Mouse (Mus musculus): ENCODE data around the gene Coq7. TPM values are rescaled to one million over a fixed set of nuclear protein-coding genes. Genes with fewer than 3 reads are reported as not detected.
A peak's percentile ranks its signal among the peaks of the same experiment; 100 is the strongest.

The Coq7 gene
- total RNA-seq, 2 experiments from 2014 or later: 38.7 to 56.5 TPM

DNA sequence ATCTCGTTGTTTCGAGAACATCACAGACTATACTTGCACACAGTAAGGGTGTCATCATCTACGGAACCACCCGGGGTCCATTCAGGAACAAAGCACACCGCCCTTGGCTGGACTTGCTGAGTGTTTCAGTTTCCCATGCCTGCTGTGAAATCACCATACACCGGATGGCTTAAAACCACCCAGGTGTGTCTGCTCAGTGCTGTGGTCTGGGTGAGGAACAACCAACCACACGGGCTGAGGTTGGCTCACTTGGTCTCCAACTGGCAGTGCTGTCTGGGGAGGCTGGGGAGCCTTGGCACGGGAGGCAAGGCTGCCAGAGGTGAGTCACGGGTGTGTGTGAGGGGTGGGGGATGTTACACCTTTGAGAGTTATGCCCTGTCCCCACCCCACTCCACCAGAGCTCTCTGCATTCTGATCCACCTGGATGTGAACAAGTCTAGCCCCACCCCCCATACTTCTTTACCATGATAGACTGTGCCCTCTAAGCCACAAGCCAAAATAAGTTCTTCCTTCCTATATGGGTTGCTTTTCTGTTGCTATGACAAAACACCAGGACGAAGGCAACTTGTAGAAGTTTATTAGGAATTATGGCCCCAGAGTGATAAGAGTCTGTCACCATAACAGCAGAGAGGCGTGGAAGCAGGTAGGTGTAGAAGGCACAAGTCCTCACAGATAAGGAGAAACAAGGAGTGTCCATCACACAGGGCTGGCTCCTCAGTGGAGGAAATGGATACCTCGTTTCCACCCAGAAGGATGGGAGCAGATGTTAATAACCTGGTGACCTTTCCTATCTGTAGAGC, 34.0 kb downstream of the Coq7 start:
- DNase-seq (ENCODE audit: low spot score in 2 of 2): no peak

DNA sequence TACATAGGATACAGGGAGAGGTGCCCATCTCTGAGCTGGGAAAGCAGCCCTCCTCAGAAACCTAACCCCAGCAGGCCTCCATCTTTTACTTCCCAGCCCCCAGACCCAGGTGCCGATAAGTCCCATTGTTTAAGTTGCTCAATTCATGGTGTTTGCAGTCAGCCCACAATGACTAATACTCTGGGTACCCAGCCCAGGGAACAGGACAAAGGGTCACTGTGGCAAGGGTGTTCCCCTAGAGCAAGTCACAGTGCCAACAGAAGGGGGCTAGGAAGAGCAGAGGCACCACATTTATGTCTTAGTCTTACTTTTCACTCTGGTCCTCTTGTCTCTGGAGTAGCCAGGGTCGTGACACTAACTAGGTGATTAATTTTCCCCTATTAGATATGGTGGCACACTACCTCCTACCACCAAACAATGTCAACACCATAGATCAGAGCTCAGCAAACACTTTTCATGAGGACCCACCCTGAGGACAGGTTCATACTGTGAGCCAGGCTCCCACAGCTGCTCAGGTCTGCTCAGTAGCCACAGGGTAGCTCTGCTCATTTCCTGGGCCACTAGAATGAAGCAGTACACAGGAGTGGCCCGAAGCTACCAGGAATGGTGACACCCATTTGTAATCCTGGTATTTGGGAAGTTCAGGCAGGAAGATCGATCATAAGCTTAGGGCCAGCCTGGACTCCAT, 38.1 kb downstream of the Coq7 start:
- no peak for DNase-seq (ENCODE audit: low spot score in 2 of 2)

DNA sequence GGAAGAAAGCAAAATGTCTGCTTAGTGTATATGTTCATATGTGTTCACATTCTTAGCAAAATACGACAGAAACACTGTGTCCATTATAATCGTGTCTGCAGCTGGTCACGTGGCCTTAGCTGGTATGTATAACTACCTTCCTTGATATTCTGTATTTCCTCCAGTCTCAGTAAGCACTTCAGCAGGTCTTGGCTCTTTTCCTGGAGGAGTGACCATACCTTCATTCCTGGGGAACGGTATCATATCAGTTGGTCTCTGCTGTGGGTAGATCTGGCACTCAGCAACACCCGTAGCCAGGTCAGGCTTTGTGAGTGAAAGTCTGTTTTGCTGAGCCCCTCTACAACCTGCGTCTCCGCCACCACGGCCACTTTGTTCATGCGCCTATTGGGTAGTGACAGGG, 39.3 kb downstream of the Coq7 start:
- DNase-seq (ENCODE audit: low spot score in 2 of 2): no peak

DNA sequence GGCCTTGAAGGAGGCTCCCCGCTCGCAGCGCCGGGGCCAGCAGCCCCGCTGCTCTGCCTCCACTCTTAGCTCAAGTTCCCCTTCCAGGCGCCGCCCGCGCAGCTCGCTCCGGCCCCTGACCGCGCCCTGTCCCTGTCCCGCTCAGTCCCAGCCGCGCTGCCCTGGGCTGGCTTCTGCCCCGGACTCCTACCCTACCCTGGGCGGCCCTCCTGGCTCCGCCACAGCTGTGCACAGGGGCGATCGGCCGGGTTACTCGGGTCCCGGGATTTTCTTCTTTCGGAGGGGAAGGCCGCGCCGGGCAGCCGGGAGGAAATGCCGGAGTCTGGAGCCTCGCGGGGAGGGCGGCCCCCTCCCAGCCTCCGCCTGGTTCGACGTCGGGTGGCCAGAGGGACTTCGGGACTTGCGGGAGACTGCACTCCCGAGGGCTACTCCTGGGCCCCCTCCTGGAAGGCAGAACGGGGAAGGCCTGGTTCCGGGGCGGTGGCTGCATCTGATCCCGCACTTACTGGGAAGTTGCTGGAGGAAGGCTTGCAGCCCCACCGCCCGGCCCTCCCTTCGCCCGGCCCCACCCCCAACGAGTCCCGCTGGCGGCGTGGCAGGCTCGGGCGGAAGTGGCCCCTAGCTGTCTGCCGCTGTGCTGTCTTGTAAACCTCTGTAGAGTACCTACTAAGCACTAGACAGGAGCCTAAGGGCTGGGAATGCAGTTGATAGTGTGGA, 41.6 kb downstream of the Coq7 start, which contains the start of gene Itpripl2:
Gene Itpripl2 (minus strand): TSS at position 545 of the 717 bp plus-strand sequence.
- peak; percentile 76 for DNase-seq (ENCODE audit: low spot score in 2 of 2)

DNA sequence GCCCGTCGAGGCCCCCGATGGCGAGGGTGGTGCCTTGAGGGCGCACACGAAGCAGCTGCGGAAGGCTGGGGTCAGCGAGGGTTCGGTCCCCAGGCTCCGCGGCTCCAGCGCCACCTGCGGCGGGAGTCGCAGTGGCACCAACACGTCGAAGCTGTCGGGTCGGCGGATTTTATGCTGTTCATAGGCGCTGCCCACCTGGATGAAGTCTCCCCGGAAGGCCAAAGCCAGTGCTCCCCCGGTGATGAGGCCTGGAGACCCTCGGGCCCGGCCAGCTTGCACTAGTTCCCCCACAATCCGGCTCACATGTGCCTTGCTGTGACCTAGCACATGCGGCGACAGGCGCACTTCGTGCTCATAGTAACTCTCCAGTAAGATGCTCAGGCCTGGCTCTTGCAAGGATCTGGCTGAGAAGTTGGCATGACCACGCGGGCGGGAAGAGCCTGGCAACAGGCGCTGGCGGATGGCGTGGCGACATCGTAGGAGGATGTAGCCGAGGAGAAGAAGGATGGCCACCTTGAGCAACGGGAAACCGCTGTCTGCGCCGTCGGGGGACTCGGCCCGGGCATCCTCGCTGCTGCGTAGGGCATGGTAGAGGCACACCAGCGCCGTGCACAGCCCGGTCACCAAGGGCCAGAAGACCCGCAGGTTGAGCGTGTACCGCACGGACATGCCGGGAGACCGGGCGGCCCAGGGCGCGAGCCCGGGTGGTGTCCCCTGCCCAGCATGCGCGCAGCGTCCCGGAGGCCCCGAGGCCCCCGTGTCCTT, 42.3 kb downstream of the Coq7 start:
- DNase-seq (ENCODE audit: low spot score in 2 of 2): peak in 1 of 2 experiments; percentile 62

DNA sequence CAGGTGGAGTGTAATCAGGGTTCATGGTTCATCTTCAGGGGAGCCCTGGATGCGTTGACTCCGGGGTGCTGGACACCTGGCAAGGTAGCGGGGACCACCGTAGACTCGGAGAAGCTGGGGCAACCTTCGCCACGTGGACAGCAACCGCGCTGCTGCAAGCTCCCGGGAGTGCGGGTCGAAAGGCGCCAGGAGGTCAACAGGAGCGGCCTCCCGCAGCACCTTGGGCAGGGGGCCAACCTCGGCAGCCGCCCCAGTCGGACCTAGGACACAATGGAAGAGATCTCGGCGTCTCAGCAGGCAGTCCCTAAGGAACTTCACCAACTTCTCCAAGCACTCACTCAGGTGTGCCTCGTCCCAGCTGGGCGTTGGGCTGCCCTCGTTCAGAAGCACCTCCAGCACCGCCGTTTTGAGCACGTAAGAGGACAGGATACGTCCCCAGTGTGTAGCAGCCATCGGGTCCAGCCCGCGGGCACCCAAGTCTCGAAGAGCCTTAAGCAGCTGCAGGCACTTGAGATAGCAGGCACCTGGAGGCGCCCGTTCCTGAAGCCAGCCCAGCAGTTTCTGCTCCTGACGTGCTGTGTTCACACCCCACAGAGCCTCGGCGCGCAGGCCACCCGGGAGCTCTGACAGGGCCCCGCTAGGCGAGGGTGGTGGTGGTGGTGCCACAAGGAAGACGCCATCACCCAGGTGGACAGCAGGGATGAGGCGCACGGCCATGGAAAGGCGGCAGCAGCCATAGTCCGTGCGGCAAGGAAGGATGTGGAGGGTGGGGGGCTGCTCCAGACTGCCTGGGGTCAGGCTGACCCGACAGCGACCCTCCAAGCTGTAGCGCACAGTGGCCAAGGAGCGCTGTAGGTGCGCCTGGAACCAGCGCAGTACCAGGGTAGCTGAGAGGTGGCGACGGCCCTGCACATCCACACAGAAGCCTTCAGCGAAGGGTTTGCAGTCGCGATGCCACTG, 43.2 kb downstream of the Coq7 start:
- DNase-seq (ENCODE audit: low spot score in 2 of 2): peak in 1 of 2 experiments; percentile 30

DNA sequence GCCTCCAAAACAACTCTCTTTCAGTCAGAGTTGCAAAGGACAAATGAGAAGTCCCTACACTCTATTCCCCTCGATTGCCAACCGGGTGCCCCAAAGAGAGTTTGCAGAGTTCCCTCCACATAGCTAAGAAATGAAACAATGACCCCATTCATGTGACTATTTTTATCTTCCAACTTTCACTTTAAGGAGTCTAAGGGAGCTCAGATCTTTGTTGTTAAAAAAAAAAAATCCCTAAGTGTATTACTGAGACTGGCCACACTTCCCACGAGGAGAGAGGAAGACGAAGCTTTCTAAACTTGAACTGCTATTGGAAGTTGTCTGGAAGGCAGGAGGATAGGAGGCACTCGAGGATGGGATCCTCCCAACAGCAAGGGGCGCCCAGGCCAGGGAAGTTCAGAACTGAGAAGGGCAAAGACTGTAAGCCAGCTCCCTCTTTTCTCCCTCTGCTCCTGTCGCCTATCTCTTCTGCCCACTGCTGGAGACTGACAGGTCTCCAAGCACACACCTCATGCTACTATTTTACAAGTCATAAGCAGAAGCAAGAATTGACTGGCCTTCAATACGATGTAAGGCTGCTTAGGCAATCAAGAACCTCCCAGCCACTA, 45.0 kb downstream of the Coq7 start:
- DNase-seq (ENCODE audit: low spot score in 2 of 2): no peak

DNA sequence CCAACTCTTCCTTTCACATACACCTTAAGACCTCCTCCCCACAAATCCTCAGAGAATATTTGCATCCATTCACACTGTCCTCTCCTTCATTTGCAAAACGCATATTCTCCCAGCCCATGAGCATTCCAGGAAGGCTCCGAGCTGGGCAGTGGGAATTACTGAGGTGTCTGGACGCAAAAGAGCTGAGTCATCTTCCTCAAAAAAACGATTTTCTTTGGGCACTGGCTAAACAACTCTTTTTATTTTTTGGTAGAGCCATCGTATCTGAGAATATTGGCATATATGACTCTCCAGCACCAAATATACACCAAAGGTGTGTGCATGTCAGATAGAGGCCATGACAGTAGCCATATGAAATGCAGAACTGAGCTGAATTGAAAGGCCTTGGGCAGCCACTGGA, 46.2 kb downstream of the Coq7 start:
- no peak for DNase-seq (ENCODE audit: low spot score in 2 of 2)

DNA sequence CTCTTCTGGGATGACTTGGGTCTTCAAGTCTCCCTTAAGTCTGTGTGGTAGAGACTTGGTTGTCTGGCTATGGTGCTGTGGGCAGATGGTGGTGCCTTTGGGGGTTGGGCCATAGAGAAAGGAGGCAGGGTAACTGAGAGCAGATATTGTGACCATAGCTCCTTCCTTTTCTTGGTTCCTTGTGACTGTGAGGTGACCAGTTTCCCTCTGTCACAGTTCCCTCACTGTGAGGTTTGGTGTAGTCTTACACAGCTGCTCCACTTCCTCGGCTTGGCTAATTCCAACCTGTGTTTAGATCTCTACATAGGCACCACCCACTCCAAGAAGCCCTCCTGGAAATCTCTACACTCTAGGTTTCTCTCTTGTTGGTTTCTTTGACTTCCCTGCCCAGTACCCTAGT, 49.2 kb downstream of the Coq7 start:
- DNase-seq (ENCODE audit: low spot score in 2 of 2): no peak

DNA sequence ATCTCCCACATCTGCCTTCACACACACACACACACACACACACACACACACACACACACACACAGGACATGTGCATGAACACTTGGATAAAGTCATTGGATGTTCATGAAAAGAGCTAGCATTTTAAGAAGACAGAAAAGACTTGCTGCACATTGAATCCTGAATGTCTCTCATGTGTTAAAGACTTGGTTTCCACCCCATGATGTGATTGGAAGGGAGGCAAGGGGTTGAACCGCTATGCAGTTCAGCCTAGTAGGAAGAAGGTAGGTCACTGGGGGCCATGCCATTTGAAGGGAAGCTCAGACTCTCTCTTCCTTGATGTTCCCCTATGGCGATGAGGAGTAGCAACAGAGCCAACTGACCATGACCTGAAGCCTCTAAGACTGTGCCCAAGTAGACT, 51.2 kb downstream of the Coq7 start:
- no peak for DNase-seq (ENCODE audit: low spot score in 2 of 2)

DNA sequence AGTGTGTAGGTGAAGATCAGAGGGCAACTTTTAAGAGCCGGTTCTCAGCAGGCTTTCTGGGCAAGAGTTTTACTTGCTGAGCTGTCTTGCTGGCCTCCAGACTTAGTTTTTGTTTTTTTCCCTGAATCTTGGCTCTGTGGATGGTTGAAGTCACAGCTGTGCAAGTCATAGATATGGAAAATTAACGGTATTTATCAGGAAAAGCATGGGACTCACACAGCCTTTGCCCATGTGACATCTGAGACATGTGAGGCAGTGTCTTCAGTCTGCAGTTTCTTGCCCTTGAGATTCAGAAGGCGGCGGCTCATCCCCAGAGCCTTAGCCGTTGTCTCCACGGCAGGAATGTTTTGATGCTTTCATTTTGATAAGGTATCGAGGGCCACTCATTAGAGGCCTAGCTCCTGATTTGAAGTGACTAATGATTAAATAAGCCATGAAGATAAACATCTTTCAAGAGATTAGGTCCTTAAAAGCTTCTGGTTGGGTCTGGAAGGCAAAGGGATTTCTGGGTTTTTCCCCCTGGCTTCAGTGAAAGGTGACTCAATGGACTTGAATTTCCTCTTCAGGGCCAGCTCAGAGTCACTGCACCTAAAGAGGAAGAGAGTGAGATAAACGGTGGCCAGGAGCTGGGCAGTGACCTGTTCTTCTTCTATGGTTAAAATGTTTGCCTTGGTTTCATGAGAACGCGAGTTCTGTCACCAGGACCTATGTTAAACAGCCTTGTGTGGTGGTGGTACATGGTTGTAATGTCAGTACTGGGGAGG, 51.9 kb downstream of the Coq7 start:
- no peak for DNase-seq (ENCODE audit: low spot score in 2 of 2)

DNA sequence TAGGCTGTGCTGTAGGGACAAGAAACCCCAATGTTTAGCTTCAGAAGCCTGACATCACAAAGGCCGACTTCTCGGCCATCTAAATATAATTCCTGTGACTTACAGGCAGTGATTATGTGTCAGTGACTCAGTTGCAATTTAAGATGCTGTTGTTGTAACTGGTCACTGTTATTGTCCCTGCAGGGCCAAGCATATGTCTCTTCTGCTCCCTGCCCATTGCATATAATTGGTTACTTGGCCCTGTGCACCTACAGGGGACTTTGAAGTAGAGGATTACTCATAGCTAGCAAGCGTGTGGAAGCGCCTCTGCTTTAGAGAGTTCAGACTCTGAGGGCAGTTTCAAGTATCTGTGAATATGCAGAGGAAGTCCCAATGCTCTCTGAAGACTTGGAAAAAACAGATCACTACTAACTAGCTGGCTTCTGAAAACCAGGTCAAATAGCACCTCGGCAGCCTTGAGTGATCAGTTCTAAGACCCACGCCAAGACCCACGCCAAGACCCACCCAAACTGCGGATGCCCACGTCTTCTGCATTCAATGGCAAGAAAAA, 52.9 kb downstream of the Coq7 start:
- no peak for DNase-seq (ENCODE audit: low spot score in 2 of 2)

DNA sequence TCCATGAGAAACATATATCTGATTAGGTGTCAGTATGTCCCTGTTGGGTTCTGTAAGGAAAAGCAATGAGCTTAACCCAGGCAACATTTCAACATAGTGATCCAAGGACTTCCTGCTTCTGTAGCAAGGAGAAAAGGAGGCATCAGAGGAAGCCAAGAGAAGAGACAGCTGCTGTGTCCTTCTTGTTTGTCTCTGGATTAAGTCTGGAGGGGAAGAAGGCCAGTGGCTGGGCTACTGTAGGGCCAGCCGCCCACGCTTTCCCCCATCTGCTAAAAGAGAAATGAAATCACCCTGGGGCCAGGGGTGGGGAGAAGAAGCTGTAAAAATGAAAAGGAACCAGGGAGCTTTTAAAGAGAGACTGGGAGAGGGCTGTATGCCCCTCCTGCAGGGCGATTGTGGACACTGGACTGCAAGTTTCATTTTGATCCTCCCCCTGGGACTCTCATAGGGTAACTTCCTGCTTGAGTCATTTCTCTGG, 54.3 kb downstream of the Coq7 start:
- DNase-seq (ENCODE audit: low spot score in 2 of 2): no peak

DNA sequence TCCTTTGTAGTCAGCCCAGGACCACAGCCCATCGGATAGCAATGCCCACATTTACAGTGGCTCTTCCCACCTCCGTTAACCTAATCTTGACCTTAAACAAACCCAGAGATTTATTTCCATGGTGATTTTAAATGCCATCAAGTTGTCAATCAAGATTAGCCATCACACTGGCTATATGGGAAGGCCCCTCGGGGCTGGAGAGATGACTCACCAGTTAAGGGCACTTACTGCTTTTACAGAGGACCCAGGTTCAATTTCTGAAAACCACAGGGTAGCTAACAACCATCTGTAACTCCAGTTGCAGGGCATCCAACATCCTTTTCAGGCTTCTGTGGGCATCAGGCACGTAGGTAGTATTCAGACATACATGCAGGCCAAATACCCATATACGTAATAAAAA, 56.7 kb downstream of the Coq7 start:
- DNase-seq (ENCODE audit: low spot score in 2 of 2): no peak

DNA sequence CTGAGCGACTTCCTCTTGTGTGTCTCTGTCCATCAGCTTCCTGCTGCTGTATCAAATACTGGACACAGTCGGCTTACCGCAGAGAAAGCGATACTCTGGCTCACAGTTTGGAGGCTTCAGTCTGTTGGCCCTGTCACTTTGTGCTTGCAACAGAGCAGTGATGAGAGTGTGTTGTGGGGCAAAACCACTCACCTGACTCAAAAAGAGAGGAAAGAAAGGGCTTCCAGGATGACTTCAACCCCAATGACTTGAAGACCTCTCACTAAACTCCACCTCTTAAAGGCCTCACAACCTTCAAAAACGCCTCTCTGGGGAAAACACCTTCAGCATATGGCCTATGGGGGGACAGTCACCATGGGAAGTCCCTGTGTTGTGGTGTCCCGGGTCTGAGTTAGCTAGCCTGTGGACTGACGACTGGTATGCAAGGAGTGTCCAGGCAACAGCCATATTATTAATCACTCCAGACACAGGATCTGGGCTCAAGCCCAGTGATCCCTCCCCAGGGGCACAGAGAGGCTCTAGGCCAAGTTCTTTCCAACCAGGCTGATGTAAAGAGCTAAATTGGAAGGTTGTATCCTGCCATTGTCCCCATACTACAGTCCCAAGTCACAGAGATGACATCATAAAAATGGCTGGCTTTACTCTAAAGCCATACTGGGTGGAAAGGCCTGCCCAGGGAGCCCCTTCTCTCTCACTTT, 58.0 kb downstream of the Coq7 start:
- DNase-seq (ENCODE audit: low spot score in 2 of 2): no peak

DNA sequence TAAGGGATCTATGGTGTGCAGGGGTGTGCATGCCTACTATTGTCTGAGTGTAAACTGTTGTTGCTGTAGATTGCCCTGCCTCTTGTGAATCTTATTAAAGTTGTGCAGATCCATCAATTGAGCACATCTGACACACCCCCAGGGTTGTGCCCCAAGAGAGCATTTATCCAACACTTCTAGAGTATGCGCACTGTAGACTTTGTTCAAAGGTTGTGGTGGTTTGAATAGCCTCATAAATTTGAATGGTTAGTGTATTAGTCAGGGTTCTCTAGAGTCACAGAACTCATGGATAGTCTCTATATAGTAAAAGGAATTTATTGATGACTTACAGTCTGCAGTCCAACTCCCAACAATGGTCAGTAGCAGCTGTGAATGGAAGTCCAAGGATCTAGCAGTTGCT, 60.3 kb downstream of the Coq7 start:
- DNase-seq (ENCODE audit: low spot score in 2 of 2): no peak

DNA sequence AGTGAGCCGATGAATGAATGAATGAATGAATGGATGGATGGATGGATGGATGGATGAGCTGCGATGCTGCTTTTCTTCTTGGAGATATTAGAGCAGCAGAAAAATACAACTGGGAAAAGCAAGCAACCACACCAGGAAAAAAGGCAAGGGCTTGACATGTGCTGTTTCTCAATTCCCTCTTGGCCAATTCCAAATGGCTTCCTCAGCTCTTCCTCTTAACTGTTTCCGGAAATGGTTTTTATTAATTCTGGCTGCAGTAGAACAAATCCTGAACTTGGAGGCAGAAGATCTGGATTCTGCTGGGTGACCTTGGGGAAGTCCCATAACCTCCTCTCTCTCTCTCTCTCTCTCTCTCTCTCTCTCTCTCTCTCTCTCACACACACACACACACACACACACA, 65.1 kb downstream of the Coq7 start:
- DNase-seq (ENCODE audit: low spot score in 2 of 2): no peak

DNA sequence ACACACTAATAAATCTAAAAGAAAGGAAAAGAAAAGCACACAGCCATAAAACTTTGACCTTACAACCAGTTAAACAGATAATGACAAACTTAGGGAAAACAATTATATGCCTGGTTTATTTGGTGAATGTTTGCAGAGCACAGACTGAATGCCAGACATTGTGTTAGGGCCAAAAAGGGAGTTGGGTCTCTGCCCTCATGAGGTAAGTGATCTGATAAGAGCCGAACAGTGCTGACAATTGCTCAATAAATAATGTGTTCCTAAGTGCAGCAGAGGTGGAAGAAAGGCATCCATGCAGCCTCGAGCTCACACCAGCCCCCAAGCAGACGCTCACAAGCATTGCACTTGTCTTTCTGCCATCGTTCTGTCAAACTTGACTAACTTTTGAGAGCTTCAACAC, 68.7 kb downstream of the Coq7 start:
- no peak for DNase-seq (ENCODE audit: low spot score in 2 of 2)
